Mouse (Mus musculus): ENCODE measurements around the gene Hsd17b11.

- no peak for TF ChIP-seq CTCF (IDR thresholded peaks at IDR 0.05; ENCODE audit: borderline replicate concordance, control insufficient read depth, extremely low read depth, insufficient read depth, low read length, poor library complexity)
- TF ChIP-seq POLR2A (IDR thresholded peaks at IDR 0.05; ENCODE audit: control insufficient read depth, extremely low read depth, insufficient read depth, low read length, poor library complexity): no peak
Observed at GRCm38 (mm10) chr5:103999738-104000137, 22.0 kb downstream of the Hsd17b11 start.
